Mouse (Mus musculus) myocyte (in vitro differentiated cells): ENCODE data around the gene Mlana.

ENCODE experiments used
- MAX ChIP-seq: IDR thresholded peaks from one replicate; pipeline ENCODE4 v1.6.1; 2011; ENCODE audit warnings: low read depth, mild to moderate bottlenecking, control low read depth
- POLR2A ChIP-seq: IDR thresholded peaks from one replicate; pipeline ENCODE4 v1.6.1; 2011; ENCODE audit warnings: low read depth, mild to moderate bottlenecking, control low read depth, moderate library complexity; ENCODE audit not compliant: insufficient read length
- POLR2AphosphoS2 ChIP-seq: IDR thresholded peaks from one replicate; pipeline ENCODE4 v1.6.1; 2011; ENCODE audit warnings: low read depth, control low read depth; ENCODE audit not compliant: insufficient read length
- USF1 ChIP-seq: IDR thresholded peaks from one replicate; pipeline ENCODE4 v1.6.1; 2011; ENCODE audit warnings: low read depth, mild to moderate bottlenecking, control low read depth, moderate library complexity

- TF ChIP-seq POLR2AphosphoS2 (no peak), POLR2A (no peak), MAX (no peak), USF1 (no peak)
Observed at GRCm38 (mm10) chr19:29701707-29702106, 4.1 kb downstream of the Mlana start.
